Mouse (Mus musculus) lung, postnatal 25 days (tissue): Measurements from ENCODE around the gene Dohh.

ENCODE experiments used
- DNase-seq: peaks from one replicate; pipeline ENCODE4 v3.0.0; 2022; ENCODE audit warnings: low spot score

Gene Dohh

DNA sequence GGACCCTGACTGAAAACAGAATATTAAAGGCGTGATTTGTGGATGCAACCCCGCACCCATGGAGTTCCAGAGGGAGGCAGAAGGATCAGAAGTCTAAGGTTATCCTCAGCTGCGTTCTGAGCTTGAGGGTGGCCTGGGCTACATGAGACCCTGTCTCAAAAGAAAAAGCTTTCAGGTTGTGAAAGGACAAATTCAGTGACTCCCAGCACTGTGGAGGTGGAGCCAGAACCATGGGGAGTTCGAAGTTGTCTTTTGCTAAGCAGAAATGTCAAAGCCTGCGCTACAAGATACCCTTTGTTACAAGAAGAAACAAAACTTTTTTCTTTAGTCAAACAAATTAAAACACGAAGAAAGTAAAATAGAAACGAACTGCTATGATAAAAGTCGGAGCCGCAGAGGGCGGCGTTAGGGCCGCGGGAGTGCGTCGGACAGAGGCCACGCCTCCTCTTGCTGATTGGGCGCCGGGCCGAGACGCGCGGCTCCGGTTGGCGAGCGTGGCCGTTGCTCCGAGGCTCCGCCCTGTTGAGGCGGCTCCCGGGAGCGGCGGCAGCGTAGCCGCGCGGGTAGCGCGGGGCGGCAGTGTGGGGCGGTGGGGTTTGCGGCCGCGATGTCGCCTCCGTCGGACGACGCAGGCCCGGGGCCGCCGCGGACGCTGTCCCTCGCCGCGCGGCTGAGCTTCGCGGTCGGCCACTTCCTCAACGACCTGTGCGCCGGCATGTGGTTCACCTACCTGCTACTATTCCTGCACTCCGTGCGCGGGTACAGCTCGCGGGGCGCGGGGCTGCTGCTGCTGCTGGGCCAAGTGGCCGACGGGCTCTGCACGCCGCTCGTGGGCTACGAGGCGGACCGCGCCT, 27.0 kb upstream of the Dohh start, which contains the start of gene Mfsd12:
TSS of gene Mfsd12 (plus strand) at position 501 of the 854 bp plus-strand sequence.
- DNase-seq = peak; percentile 92

DNA sequence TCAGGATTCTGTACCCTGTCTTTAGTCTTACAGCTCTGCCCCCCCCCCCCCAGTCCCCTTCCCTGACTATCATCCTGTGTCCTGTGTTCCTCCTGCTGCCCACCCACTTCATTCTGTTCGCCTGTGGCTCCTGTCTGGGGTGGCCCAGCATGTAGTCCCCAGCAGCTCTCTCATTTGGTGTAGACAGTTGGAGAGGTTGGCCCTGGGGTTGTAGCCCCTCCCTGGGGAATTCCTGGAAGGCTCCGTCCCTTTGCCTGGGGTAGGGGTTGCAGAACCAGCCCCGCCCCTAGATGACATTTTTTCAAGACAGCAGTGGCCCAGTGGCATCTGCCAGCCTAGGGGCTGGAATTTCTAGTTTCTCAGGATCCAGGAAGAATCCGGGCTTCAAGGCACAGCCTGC, 26.0 kb upstream of the Dohh start:
- no peak for DNase-seq

DNA sequence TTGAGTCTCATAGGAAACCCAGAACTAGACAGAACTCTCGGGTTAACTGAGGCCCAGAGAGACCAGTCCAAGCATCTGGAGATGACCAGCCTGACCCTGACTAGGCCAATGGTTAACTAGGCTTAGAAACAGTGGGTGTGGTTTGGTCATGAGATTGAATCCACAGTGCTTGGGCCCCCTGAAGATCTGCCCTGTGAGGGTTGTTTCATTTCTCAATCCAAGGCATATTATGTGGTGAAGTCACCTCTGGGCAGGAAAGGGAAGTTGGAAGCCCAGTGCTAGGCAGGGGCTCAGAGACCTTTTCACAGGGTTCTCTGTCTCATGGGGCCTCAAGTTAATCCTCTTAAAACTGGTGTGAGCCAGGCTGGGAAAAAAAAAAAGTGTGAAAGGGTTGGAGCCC, 25.4 kb upstream of the Dohh start:
- no peak for DNase-seq

DNA sequence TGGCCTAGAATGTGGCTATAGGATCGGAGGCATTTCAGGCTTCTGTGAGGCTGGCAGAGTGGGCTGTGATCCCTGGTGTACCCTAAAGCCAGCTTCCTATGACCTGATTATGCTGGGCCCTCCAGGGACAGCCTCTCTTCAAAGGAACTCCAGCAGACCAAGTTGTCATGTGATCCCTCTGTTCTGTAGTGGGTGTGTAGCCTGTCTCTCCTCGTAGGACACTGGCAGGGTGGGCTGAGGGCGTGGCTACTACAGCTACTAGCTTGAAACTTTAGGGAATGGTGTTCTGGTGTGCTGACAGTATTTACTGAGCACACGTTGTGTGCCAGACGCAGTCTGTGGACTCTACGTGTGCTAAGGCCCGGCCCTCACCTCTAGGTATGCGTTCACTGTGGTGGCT, 23.5 kb upstream of the Dohh start:
- no peak for DNase-seq

DNA sequence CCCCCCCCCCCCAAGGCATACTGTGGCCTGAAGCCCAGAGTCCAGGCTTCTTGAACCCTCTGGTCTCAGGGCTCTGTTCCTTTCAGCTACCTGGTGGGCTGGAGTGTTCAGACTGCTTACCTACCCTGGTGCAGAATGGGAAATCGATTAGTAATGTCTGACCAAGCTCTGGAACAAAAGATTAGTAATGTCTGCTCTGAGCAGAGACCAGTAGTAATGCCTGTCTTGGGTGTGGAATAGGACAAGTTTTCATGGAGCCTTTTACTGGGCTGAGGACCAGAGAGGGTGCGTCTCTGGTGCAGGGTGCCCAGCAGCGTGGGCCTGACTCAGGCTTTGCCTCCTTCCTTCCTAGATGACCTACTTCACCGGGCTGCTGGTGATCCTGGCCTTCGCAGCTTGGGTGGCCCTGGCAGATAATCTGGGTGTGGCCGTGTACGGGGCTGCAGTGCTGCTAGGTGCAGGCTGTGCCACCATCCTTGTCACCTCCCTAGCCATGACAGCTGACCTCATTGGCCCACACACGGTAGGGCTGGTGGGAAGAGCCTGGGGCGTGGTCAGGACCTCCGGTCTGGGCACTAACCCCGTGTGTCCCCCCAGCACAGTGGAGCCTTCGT, 21.8 kb upstream of the Dohh start:
- DNase-seq = no peak

DNA sequence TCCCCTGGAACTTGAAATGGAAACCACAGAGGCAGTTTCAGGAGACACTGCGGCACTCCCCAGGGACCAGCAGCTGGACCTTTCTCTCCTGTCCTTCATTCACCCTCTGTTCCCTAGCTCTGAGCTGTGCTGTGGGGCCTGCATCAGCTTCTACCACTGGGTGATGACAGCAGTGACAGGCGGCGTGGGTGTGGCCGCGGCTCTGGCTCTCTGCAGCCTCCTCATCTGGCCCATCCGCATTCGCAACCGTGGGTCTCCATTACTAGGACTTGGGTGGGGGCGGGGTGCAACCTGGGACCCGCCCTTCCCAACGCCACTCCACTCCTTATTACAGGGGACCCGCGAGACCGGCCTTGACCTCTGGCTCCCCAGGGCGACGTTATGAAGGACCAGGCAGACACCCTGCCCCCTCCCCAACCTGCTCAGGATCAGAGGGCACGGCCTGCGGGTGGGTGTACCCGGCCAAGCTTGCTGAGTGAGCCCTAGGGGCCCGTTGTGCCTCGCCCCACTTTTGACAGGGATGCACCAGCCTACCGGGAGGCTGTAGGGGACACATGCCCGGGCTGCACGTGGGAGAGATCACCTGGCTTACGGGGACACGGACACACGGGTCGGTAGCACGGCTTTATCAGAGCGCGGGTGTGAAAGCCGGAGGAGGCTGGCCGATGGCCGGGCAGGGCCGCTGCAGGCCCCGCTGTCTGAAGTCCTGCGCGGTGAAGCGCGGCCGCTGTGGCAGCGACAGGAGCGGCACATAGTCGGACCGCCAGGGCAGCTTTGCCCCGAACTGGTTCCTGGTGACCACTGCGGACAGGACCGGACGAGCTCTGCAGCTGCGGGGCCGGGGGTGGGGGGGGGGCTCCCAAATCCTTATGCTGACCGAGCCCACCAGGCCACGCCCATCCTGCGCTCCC, 20.5 kb upstream of the Dohh start:
- no peak for DNase-seq

DNA sequence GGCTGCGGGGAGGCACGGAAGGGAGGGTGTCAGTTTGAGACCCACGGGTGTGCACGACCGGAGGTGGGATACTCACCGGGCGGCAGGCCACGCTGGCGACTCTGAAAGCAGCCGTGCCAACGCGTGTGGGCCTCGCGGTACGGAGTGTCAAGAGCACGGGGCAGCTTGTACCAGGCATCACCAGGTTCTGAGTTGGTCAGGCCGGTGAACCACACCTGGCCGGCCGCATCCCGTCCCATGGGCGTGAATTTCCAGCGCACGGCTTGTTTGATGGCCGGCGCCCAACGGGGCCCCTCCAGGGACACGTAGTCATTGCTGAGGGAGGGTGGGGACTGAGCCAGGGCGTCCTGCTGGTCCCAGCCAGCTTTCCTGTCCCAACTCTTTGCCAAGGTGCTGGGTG, 19.6 kb upstream of the Dohh start:
- DNase-seq = no peak

DNA sequence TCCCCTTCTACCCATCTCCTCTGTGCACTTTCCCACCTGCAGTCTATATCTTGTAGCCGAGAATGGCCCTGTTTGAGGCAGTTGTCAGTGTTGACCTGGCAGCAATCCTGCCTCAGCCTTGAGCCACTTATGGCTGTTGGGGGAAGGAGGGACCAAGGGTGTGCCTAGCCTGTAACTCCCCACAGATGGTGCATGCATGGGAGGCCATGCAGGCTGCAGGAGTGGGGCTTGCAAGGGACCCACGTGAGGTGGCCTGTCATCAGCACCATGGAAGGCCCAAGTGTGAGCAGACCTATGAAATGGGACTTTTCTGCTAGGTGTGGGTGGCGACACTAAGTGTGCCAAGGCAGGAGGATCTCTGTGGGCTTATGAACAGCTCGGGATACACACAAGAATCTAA, 19.2 kb upstream of the Dohh start:
- no peak for DNase-seq

DNA sequence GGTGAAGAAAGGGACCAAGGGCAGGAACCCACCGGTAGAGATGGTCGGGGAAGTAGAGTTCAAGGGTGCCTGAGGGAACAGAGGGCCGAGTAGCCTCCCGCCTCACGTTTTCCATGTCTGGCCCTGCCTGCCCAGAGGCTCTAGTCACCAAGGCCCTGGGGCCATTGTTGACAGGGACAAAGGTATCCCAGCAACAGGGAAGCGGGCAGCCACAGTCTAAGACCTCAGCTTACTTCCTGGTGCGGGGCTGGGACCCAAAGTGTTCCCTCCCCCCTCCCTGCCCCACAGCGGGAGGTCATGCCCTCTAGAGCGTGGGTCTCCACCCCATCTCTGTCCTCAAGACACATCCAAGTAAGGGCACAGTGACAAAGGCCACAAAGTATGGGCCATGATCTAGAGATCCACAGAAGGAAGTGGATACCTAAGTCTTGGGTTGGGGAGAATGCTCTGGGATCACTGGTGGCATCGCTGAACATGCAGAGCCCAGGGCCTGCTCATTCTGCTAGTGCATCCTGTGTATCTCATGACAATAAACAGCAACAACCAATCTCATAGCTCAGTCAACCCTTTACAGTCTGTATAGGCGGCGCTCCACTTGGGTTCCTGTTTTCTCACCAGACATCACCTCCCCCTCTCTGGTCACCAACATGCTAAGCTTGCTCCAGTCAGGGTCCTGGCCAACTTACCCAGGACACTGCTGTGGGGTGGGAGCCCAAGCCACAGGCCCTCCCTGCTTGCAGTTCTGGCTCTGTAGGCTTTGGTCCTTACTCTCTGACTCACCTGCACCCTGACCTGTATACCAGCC, 18.4 kb upstream of the Dohh start, which contains the start of gene 4930404N11Rik:
TSS of gene 4930404N11Rik (minus strand) at position 145 of the 805 bp plus-strand sequence.
- no peak for DNase-seq

DNA sequence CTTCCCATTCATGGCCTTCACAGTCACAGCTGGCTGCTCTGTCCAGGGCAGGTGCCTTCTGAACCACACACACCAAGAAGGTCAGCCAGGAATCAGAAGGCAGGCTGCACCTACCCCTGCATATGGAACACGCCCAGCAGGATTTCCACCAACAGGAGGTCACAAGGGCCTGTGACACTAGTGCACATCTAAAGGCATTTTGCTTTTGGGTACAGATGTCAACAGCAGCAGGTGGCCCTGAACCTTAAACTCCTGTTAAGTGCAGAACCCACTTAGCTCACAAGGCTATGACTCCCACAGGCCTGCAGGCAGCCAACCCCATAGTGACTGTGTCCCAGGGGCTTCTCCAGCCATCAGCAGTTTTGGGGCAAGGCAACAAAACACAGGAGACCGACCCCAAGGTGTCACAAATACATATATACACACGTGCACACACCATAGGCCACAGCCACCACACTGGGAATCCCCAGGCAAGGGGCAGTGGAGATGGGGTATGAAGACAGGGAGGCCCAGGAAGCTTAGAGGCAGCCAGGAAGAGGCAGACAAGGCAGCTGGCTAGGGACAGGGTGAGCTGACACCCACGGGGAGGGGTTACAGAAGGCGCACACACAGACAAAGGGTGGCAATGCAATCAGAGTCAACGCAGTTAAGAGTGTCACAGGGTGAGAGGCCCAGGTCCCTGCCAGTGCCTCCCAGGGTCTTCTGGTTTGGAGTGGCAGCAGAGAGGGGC, 17.6 kb upstream of the Dohh start:
- DNase-seq = no peak

DNA sequence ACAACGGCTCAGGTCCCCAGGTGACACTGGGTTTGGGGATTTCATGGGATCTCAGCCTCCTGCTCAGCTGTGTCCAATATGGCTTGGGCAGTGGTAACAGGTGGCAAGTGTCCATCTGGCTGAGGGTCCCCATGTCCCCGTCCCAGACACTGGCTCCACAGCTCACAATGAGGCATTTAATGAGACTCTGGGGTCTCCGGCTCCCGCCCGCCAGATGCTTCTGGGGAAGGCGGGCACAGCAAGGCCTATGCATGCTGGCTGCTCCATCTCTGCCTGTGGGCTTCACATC, 17.1 kb upstream of the Dohh start:
- DNase-seq = no peak

DNA sequence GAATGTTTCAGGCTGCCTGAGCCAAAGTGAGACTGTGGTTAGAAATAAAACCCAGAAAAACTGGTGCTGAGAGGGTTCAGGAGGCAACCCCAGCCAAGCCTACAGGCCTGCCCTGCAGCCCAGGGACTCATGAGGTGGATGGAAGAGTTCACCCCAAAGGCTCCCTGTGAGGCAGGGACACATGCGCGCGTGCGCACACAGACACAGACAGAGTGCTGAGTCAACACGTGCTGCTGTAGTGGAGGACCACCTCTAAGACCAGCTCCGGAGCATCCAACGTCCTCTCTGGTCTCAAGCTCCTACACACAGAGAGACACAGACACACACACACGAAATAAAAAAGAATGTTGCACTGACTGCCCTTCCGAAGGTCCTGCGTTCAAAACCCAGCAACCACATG, 8.9 kb upstream of the Dohh start:
- no peak for DNase-seq

DNA sequence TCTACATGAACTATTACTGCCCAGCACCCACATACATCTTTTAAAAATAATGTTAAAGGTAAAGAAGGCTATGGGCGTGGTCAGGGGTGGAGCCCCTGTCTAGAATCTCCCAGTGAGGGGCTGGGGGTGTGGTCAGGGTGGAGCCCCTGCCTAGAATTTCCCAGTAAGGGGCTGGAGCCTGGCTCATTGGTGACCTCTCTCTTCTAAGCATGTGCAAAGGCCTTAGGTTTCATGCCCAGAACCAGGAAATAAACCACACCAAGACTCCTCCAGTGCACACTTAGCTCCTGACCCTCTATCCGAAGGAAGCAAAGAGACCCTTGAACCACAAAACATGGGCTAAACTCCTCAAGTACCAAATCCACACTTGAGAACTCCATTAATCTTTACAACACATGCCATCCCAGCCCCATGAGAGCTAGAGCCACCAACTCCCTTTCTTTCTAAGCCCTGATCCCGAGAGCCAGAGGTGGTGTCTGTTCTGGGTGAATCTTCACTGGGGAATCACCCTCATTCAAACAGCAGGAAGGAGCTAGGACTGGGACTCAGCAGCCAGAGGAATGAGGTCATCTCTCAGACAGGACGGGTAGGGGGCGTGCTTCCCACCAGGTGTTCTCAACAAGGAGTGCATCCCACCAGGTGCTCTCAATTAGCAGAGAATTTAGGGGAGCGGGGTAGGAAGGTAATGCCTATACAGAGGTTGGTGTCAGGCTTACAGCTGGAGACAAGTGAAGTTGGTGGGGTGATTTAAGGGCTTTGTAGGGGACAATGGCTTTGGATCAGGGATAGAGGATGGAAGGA, 7.5 kb upstream of the Dohh start:
- no peak for DNase-seq

DNA sequence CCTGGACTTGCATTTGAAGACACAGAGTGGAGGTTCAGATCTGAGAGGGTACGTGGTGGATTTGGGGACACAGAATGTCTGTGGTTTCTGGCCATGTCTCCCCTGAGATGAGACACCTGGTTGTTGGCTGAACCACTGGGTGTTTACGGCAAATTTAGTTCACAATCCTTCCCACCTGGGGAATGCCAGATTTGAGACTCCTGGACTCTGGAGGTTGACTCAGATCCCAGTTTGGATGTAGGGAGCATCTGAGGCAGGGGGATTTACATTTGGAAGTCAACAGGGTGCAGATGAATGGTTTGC, 6.9 kb upstream of the Dohh start:
- no peak for DNase-seq

DNA sequence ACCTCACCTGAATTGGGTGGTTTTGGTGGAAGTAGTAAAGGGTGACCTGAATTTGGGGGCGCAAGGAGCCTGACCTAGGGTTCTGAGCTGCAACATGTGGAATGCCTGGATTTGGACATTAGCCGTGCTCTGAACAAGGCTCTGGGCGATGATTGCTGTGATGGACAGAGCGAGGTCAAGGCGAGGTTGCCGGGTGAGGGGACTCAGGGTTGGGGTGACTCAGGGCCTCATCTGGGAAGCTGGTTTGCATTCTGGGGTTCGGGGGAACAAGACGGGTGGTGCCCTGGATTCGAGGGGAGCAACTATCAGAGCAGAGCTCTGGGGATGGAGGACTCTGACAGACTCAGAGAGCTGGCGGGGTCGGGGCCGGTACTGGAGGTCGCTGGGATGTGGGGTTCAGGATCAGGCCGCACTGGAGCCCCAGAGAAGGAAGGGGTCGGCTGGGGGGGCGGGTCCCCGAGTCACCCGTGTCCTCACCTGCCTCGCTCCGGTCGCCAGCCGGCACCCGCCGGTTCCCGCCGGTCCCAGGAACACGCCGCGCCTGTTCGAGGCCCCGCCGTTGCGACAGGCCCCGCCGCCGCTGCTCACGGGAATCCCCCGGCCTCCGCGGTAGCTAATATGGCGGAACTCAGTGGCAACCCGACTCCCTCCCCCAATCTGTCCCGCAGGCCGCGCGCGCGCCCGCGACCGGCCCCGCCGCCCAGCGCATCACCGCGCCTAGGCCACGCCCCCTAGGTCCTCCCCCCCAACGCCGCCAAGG, 6.3 kb upstream of the Dohh start, which contains the start of gene Fzr1:
TSS of gene Fzr1 (minus strand) at position 724 of the 760 bp plus-strand sequence.
- no peak for DNase-seq

DNA sequence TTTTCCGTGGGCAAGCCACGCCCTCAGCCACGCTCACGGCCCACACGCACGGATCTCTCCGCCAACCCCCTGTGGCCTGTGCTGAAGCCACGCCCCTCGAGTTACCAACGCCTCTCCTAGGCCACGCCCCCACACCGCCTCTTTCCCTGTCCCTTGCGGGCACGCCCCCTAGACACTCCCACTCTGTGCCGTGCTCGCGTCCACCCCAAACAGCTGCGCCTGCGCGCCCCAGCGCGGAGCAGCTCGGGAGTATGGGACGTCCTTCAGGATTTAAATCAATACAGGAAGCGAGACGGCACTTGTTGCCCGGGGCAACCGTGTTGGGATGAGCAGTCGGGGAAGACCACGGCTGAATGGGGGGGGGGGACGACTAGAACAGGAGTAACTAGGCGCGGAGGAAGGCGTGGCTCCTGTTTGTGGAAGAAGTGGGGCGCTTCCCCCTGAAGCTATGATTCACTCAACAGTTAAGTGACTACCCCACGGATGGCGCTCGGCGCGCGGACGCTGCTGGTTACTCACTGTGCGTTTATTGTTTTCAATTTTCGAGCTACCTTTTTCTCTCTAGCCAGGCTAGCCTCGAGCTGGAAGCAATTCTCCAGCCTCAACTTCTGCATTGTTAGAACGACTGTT, 5.6 kb upstream of the Dohh start:
- DNase-seq = peak; percentile 100

DNA sequence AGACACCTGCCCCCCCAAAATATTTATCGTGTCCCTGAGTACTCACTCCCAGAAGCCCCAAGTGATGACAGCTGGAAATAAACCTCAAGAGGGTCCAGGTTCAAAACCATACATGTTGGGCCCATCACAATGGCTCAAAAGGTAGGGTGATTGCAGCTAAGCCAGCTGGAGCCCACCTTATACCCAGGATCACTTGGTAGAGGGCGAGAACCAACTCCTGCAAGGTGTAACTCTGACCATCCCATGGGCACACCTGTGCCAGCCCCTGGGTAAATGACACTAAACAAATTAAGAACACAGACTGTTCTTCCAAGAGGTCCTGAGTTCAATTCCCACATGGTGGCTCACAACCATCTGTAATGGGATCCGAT, 5.1 kb upstream of the Dohh start:
- no peak for DNase-seq

DNA sequence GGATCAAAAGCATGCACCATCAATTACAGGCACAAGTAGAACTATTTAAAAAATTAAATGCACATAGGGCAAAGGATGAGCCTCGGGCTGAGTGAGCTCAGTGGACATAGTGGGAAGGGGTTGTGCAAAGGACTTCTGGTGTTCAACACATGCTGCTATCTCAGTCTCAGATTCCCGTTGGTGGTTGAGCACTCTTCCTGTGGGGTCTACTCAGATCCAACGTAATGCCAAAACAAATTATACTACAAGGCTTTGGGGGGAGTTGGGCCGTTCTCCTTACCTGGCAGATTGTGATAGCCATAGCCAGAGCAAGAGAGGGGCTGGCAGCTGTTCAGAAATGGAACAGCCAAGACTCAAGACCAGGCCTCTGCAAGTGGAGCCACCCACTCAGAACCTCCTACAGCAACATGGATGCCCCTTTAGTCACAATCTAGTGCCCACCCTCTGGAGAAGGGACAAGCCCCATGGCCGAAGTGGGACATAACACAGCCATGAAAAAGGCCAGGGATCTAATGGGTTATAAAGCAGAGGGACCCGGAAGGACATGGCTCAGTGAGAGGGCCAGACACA, 4.3 kb upstream of the Dohh start:
- no peak for DNase-seq

DNA sequence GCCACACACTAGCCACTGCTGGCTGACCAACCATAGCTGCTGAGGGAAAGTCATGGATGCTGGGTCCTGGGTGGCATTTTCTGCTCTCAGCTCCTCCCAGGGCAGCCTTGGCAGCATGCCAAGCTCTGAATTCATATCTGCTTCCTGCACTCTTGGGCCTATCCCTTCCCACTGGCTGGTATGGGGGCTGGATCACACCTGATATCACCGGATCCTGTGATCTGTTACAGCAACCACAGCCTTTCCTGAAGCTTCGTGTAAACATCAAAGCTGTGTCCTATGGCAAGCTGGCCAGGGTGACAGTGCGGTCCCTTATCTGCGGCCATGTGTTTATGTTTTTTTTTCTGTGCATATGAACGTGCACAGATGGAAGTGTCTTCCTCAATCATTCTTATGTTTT, 2.2 kb upstream of the Dohh start:
- DNase-seq = peak; percentile 64
